Mouse (Mus musculus) forebrain, embryonic 15.5 days (tissue): ENCODE results near the gene Ccdc148. TPM values are rescaled to one million over a fixed set of nuclear protein-coding genes. Genes with fewer than 3 reads are reported as not detected.

Source experiments
- ATAC-seq: fragments of 200-750 bp; cut with Nextera tagmentation; replicated peaks from 2 replicates; pipeline ENCODE4 v1.8.0; 2017; ENCODE audit warnings: mild to moderate bottlenecking, moderate TSS enrichment, moderate library complexity
- H3K27ac ChIP-seq: fragments of 300-500 bp; sonication (generic); replicated peaks from 2 replicates; pipeline ENCODE4 v1.5.1; 2015; ENCODE audit warnings: mild to moderate bottlenecking, inconsistent platforms
- H3K27me3 ChIP-seq: fragments of 300-500 bp; sonication (generic); 2 replicates; pipeline ENCODE4 v1.6.1; 2015; ENCODE audit warnings: inconsistent platforms
- H3K36me3 ChIP-seq: fragments of 300-500 bp; sonication (generic); 2 replicates; pipeline ENCODE4 v1.6.1; 2015; ENCODE audit warnings: mild to moderate bottlenecking, inconsistent platforms
- H3K4me1 ChIP-seq: fragments of 300-500 bp; sonication (generic); 2 replicates; pipeline ENCODE4 v1.6.1; 2015; ENCODE audit warnings: inconsistent platforms
- H3K4me2 ChIP-seq: fragments of 300-500 bp; sonication (generic); replicated peaks from 2 replicates; pipeline ENCODE4 v1.6.1; 2015; ENCODE audit warnings: mild to moderate bottlenecking, inconsistent platforms
- H3K4me3 ChIP-seq: fragments of 300-500 bp; sonication (generic); 2 replicates; pipeline ENCODE4 v1.5.1; 2015; ENCODE audit warnings: mild to moderate bottlenecking, inconsistent platforms
- H3K9ac ChIP-seq: fragments of 300-500 bp; sonication (generic); replicated peaks from 2 replicates; pipeline ENCODE4 v1.6.1; 2015; ENCODE audit warnings: mild to moderate bottlenecking, inconsistent platforms
- H3K9me3 ChIP-seq: fragments of 300-500 bp; sonication (generic); 2 replicates; pipeline ENCODE4 v1.6.1; 2016; ENCODE audit warnings: inconsistent platforms
- WGBS: fragments of 180-500 bp; shearing (Covaris S2); methylation state at CpG from one replicate; pipeline ENCODE4 v1.1.7; 2015; ENCODE audit warnings: mixed read lengths; 5-methylcytosine and 5-hydroxymethylcytosine counted together
- polyA plus RNA-seq: library from polyadenylated mRNA; unstranded; fragments of >200 nt; fragmentation: Nextera tagmentation; extraction: Ambion mirVana; gene quantifications from 2 replicates; pipeline ENCODE4 v1.2.1, GENCODE M21; 2015

The Ccdc148 gene
- polyA plus RNA-seq, 1 experiment from 2014 or later = 4.8 TPM

DNA sequence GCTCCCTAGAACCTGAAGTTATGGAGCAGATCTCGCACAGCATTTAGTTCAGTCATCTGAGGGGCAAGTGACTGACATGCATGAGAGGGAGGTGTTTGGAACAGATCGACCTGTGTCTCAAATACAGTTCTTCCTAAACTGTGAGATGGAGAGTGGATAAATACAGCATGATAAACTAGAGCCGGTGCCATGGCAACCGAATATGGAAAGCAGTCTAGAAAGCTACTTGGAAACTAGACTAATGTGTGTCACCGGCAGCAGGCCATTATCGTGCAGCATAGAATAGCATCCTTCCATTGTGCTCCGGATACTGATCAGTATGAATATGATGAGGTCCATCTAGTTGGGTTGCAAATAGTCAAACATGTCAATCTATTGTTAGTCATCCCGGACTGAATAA, 17.7 kb upstream of the Ccdc148 start:
- WGBS = 75% methylated on average over 8 of the region's 8 CpGs
- Histone ChIP-seq H3K27ac (no peak overlapping the region), H3K9ac (no peak overlapping the region), H3K36me3 (no peaks in the 10 kb centered on the region), H3K27me3 (no peaks in the 10 kb centered on the region), H3K4me3 (no peak overlapping the region), H3K4me2 (no peak overlapping the region), H3K9me3 (no peaks in the 10 kb centered on the region), H3K4me1 (peaks cover 8% of the 10 kb centered on the region)
- peak; percentile 58 for ATAC-seq

DNA sequence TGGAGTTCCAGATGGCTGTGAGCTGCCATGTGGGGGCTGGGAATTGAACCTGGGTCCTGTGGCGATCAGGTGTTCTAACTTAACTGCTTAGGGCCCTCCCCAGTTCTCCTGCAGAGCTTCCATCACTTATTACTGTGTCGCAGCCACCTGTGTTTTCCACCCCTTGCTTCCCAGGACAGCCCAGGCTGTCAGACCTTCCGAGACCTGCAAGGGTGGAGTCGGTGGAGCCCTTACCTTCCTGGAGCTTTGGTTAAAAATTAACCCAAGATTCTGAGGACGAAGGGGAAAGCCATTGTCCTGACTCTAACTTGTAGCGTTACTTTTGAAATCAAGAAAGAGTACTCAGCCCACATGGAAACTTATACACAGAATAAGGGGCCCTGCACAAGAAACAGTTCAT, 15.4 kb upstream of the Ccdc148 start:
- WGBS = 98% methylated on average over 6 of the region's 6 CpGs
- H3K9ac ChIP-seq = no peak overlapping the region
- no peak overlapping the region for H3K27ac ChIP-seq
- no peak for ATAC-seq
- H3K4me3 ChIP-seq = no peak overlapping the region
- H3K36me3 ChIP-seq = no peaks in the 10 kb centered on the region
- no peaks in the 10 kb centered on the region for H3K27me3 ChIP-seq
- H3K9me3 ChIP-seq = no peaks in the 10 kb centered on the region
- peaks cover 8% of the 10 kb centered on the region for H3K4me1 ChIP-seq
- no peak overlapping the region for H3K4me2 ChIP-seq

DNA sequence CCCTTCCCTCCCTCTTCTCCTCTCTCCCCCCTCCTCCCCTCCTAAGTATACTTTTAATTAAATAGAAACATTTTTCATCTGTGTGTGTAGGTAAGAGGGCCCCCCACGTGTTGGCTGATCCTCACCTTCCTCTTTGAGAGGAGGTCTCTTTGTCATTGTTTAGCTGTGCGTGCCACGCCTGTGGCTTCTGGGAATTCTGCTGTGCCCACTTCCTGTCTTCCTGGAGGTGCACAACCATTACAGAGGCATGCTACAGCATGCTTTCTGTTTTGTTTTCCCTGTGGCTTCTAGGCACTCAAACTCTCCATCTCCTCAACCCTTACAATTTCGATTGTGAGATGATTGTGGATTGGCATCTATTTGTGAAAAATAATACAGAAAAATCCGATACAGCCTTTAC, 11.1 kb upstream of the Ccdc148 start:
- Histone ChIP-seq H3K4me1 (no peaks in the 10 kb centered on the region), H3K4me2 (no peak overlapping the region), H3K9me3 (no peaks in the 10 kb centered on the region), H3K9ac (no peak overlapping the region), H3K4me3 (no peak overlapping the region), H3K27ac (no peak overlapping the region), H3K36me3 (no peaks in the 10 kb centered on the region), H3K27me3 (no peaks in the 10 kb centered on the region)
- WGBS = 83% methylated on average over 5 of the region's 5 CpGs
- no peak for ATAC-seq

DNA sequence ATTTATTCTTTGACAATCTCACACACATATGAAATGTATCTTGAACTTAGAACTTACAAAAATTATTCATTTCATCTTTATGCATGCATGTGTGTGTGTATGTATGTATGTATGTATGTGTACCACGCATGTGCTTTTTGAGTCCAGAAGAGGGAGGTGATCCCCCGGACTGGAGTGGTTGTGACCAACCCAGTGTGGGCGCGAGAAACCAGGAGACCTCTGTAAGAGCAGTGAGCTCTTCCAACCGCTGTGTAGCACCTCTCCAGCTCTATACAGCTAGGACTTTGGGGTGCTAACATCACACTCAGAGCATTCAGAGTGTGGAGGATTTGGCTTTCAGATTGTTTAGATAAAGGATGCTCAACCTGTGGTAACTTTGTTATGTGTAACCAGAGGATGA, 10.1 kb upstream of the Ccdc148 start:
- ATAC-seq = no peak
- Histone ChIP-seq H3K4me2 (no peak overlapping the region), H3K27me3 (no peaks in the 10 kb centered on the region), H3K27ac (no peak overlapping the region), H3K9ac (no peak overlapping the region), H3K4me3 (no peak overlapping the region), H3K9me3 (no peaks in the 10 kb centered on the region), H3K36me3 (no peaks in the 10 kb centered on the region), H3K4me1 (no peaks in the 10 kb centered on the region)
- 97% methylated on average over 5 of the region's 5 CpGs for WGBS

DNA sequence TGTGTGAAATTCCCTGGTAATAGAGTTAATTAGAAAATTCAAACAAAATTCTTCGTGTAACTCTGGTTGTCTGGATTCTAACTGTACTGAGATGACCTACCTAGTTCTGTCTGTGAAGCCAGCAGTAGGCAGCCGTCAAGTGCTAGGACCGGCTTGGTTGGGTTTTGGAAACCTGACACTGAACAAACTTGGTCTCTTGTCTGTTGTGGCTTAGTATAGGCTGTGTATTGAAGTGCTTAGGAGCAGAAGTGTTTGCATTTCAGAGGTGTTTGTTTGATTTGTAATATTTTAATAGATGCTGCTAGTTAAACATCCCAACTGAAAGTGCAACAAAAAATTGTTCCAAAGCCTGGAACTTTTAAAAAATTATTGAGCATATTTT, 9.7 kb upstream of the Ccdc148 start:
- no peak overlapping the region for H3K4me3 ChIP-seq
- no peaks in the 10 kb centered on the region for H3K27me3 ChIP-seq
- WGBS = 88% methylated on average over 3 of the region's 3 CpGs
- no peaks in the 10 kb centered on the region for H3K4me1 ChIP-seq
- ATAC-seq = no peak
- no peak overlapping the region for H3K27ac ChIP-seq
- H3K9ac ChIP-seq = no peak overlapping the region
- no peak overlapping the region for H3K4me2 ChIP-seq
- H3K36me3 ChIP-seq = no peaks in the 10 kb centered on the region
- H3K9me3 ChIP-seq = no peaks in the 10 kb centered on the region

DNA sequence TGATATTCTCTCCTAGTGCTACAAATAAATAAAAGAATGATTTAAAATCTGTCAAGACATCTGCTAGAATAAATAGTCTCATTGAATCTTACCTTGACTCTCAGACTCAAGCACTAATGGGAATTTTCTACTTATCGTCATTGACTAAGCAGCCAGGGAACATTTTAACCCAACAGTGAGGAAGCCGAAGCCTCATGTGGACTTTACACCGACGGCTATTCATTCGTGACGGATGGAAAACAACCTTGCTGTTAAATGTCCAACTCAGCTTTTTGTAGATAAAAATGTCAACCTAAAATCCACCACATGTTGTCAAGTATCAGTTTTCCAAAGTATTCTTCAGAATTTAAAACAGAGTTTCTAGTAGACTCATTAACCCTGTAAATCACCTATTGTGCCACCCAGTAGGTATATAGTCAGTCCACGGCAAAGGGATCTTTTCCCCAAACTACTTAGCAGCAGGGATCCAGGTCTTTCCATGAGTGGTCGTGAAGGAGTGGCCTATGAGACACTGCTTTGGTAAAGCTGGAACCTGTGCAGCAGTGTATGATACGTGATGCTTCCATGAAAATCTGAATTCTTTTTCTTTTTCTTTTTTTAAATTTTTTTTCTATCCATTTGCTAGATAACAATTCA, 9.2 kb upstream of the Ccdc148 start:
- H3K9ac ChIP-seq = no peak overlapping the region
- no peaks in the 10 kb centered on the region for H3K9me3 ChIP-seq
- H3K27ac ChIP-seq = no peak overlapping the region
- H3K4me1 ChIP-seq = no peaks in the 10 kb centered on the region
- 72% methylated on average over 9 of the region's 9 CpGs for WGBS
- no peak overlapping the region for H3K4me3 ChIP-seq
- no peaks in the 10 kb centered on the region for H3K27me3 ChIP-seq
- H3K4me2 ChIP-seq = no peak overlapping the region
- no peaks in the 10 kb centered on the region for H3K36me3 ChIP-seq
- ATAC-seq = no peak

DNA sequence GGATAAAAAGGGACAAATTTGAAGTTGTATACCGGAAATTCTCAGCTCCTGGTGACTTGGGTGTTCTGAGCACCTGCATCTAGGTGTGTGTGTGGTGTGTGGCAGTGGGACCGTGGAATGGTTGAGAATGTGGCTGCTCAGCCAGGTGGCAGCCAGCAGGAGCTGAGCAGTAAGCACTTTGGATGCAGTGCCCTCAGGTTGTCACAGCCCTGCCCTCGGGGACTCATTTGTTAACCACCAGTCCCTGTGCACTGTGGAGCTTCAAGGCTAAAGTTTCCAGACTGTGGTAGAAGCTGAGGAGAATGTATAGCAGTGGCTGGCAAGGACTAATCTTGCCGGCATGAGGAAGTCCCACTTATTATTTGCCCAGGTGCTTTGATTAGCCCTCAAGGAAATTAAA, 7.3 kb upstream of the Ccdc148 start:
- no peak for ATAC-seq
- Histone ChIP-seq H3K4me3 (no peak overlapping the region), H3K27ac (no peak overlapping the region), H3K9ac (no peak overlapping the region), H3K4me1 (peaks cover 15% of the 10 kb centered on the region), H3K27me3 (no peaks in the 10 kb centered on the region), H3K4me2 (no peak overlapping the region), H3K9me3 (no peaks in the 10 kb centered on the region), H3K36me3 (no peaks in the 10 kb centered on the region)
- 87% methylated on average over 4 of the region's 4 CpGs for whole genome bisulfite sequencing

DNA sequence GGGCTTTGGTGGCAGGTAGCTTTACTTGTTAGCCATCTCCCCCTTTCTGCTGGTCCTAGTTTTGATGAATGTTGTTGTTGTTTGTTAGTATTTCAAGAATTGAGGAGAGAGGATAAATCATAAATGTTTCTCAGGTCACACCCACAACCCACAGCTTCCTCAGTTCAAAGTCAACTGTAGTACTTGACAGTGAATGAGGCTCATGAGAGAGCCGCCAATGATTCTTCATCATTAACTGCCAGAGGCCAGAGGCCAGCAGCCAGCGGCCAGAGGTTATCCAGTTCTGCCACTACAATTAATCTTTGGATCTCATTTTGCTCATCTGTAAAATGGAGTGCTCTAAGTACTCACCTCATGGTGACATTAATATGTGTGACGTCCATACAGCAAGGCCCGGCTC, 6.5 kb upstream of the Ccdc148 start:
- no peak for ATAC-seq
- 89% methylated on average over 4 of the region's 4 CpGs for WGBS
- Histone ChIP-seq H3K27me3 (no peaks in the 10 kb centered on the region), H3K4me1 (peaks cover 22% of the 10 kb centered on the region), H3K27ac (no peak overlapping the region), H3K36me3 (no peaks in the 10 kb centered on the region), H3K9me3 (no peaks in the 10 kb centered on the region), H3K4me2 (no peak overlapping the region), H3K9ac (no peak overlapping the region), H3K4me3 (no peak overlapping the region)

DNA sequence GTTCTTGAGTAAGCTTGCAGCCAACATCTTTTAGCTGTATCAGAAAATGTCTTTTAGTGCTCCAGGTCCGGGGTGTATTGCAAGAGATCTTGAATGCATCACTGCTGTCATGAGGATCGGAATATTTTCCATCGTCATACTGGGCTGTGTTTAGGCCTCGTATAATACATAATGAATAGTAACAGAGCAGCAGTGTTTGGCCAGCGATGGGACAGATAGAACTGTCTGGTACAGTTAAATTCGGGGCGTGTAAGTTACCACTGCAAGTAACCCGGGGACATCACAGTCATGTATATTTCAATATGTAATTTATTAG, 1.8 kb upstream of the Ccdc148 start:
- peak overlapping the region; percentile 73 for H3K9ac ChIP-seq
- peaks cover 28% of the 10 kb centered on the region for H3K4me1 ChIP-seq
- H3K4me2 ChIP-seq = peak overlapping the region; percentile 66
- no peaks in the 10 kb centered on the region for H3K36me3 ChIP-seq
- no peaks in the 10 kb centered on the region for H3K27me3 ChIP-seq
- WGBS = 25% methylated on average over 8 of the region's 8 CpGs
- no peak for ATAC-seq
- H3K4me3 ChIP-seq = peak overlapping the region; percentile 97
- H3K9me3 ChIP-seq = no peaks in the 10 kb centered on the region
- no peak overlapping the region for H3K27ac ChIP-seq

DNA sequence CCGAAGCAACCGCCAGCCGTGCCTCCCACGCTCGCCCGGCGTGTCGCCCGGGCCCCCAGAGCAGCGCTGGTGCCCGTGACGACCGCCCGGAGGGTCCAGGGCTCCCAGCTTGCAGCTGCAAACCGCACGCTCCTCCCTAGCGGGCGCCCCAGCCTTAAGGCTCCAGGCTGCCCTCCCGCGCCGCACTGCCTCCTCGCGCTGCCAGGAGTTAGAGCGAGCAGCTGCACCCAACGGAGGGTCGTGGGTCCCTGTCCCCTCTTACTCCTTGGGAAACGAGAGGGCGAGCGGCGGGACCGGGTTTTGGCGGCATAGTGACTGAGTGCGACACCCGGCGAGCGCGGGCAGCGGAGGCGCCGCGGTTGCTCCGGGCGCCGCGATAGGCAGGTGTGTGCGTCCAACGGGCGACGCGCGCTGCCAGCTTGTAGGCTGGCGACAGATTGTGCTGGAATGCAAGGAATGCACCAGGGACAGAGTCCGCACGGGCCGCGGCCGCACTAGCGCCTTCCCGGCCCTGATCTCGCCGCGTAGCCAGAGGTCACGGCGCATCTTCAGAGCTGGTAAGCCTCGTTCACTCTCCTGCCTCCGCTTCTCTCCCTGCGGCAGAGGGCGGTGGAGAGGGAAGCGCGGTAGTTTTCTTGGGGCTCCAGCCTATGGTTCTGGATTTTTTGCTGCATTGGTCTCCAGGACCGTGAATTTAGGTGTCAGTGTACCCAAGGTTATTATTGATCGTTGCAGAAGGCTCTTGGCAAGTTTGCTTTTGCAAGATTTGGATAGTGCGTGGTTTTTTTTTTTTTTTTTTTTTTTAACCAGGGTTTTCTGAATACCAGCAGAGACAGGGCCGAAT, 1.2 kb upstream of the Ccdc148 start:
- under 1% methylated on average over 72 of the region's 74 CpGs for WGBS

DNA sequence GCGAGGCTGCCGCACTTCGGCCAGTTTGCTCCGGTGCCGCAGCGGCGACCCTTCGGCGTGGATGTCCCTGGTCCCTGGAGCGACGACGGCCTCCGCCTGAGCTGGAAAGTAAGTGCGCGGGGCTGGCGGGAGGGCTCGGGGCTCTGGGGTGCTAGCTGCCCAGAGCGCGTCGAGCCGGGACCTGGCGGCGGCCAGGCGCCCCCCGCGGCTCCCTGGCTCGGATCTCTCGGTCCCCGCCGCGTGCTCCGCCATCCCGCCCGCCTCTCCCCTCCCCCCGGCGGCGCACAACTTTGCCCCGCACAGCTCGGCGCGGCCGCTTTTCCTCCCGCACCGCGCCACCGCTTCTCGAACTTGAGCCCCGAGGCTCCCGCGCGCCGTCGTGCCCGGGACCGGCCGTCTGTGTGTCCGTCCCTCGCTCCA, 548 bp upstream of the Ccdc148 start:
- Histone ChIP-seq H3K9ac (peak overlapping the region; percentile 73), H3K9me3 (no peaks in the 10 kb centered on the region), H3K4me2 (peak overlapping the region; percentile 66), H3K4me1 (peaks cover 28% of the 10 kb centered on the region), H3K27me3 (no peaks in the 10 kb centered on the region), H3K27ac (peak overlapping the region; percentile 88), H3K4me3 (peak overlapping the region; percentile 97), H3K36me3 (no peaks in the 10 kb centered on the region)
- ATAC-seq = peak; percentile 68
- WGBS = 1% methylated on average over 51 of the region's 58 CpGs

More for the DNA sequence above, 1.2 kb upstream of the Ccdc148 start:
- peaks cover 28% of the 10 kb centered on the region for H3K4me1 ChIP-seq
- H3K9ac ChIP-seq = peak overlapping the region; percentile 73
- peak overlapping the region; percentile 66 for H3K4me2 ChIP-seq
- peak; percentile 65 for ATAC-seq
- H3K4me3 ChIP-seq = peak overlapping the region; percentile 97
- no peaks in the 10 kb centered on the region for H3K9me3 ChIP-seq
- H3K27me3 ChIP-seq = no peaks in the 10 kb centered on the region
- H3K27ac ChIP-seq = peak overlapping the region; percentile 88
- no peaks in the 10 kb centered on the region for H3K36me3 ChIP-seq

DNA sequence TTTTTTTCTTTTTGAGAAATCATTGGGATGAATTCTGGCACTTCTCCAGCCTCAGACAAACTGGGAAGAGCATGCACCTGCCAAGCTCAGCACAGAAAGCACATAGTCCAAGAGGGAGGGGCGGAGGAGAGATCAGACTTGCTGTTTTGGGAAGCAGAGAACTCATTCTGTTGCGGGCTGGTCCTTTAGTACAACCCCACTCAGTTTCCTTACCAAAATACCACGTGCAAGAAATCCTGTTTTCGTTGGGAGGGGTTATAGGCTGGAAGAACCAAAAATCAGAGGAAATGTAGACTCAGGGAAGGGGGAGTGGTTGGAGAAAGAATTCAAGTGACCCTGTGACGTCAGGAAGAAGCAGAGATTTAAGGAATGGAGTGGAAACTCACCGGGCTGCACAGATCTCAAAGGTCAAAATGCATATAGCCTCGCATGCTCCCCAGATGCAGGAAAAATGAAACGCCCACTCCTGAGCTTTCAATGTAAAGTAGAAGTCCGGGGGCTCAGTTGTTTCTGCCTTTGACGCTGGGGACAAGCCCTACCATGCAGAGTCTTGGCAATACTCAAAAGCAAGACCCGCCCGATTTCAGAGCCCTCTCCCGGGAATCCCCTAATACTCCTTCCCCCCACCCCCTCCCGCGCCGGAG, 400 bp downstream of the Ccdc148 start:
- Histone ChIP-seq H3K4me1 (peaks cover 28% of the 10 kb centered on the region), H3K9ac (peak overlapping the region; percentile 25), H3K4me2 (peak overlapping the region; percentile 64), H3K9me3 (no peaks in the 10 kb centered on the region), H3K4me3 (peak overlapping the region; percentile 97), H3K27me3 (no peaks in the 10 kb centered on the region), H3K27ac (peak overlapping the region; percentile 60), H3K36me3 (no peaks in the 10 kb centered on the region)
- peak; percentile 26 for ATAC-seq
- WGBS = under 1% methylated on average over 16 of the region's 16 CpGs
